Mouse (Mus musculus): Measurements from ENCODE around the gene Tnr.

GRCm38 (mm10) chr1:159723733-159724132 is 200.2 kb downstream of the Tnr start:
- TF ChIP-seq CTCF (IDR thresholded peaks at IDR 0.05; ENCODE audit: control insufficient read depth, insufficient read depth, low read length), result no peak
- TF ChIP-seq POLR2A (IDR thresholded peaks at IDR 0.05; ENCODE audit: borderline replicate concordance, control insufficient read depth, low read depth, low read length), result no peak
